Mouse (Mus musculus) liver, embryonic 14.5 days (tissue): Measurements from ENCODE around the gene Gm3642.
"Not testable (repeated sequence)": the region's sequence is repeated elsewhere in the genome, so short reads cannot be mapped to it uniquely, and the experiment has no call there.

Experiments used
- CTCF ChIP-seq: IDR thresholded peaks from 2 replicates; pipeline ENCODE4 v1.5.1; 2016; ENCODE audit warnings: antibody characterized with exemption, low read depth, control low read depth
- EP300 ChIP-seq: IDR thresholded peaks from 2 replicates; pipeline ENCODE4 v1.6.1; 2016; ENCODE audit warnings: antibody characterized with exemption, low read depth

DNA sequence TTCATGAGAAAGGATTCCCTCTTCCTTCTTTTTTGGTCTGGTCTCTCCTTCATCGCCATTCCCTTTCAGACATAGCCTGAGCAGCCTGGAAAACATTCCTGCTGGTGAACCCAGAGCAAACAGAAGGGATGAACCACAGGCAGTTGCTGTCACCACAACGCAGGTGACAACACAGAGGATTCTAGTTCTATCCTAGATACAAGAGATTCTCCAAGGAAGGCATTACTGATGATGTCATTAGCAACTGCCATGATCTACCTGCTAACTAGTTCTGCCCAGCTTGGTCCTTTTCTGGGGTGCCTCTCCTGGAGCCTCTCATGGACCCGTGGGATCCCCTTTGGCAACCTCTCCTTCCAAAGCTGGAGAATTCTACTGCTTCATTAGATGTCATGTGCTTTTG lies at the start of gene Gm3642:
- not testable (repeated sequence) for TF ChIP-seq CTCF, EP300
